Mouse (Mus musculus) cerebellum, adult 18-20 months (tissue): ENCODE results near the gene Map2k7.

Experiments
- DNase-seq, 2 experiments: peaks; one replicate each; pipeline ENCODE4 v3.0.0; 2021

The Map2k7 gene

GRCm38 (mm10) chr8:4259125-4259804 lies 20.7 kb downstream of the Map2k7 start, which contains the start of gene Ctxn1:
Gene Ctxn1 (minus strand): TSS chr8:4259274.
- DNase-seq: peak; percentile 77 to 83

GRCm38 (mm10) chr8:4259805-4260170 lies 21.2 kb downstream of the Map2k7 start:
- DNase-seq: no peak

GRCm38 (mm10) chr8:4263105-4263791 lies 24.7 kb downstream of the Map2k7 start:
- DNase-seq: no peak

- no peak for DNase-seq
Observed at GRCm38 (mm10) chr8:4265160-4265914, 26.8 kb downstream of the Map2k7 start.

- DNase-seq: no peak
Observed at GRCm38 (mm10) chr8:4267627-4268026, 29.1 kb downstream of the Map2k7 start.

- DNase-seq: no peak
Observed at GRCm38 (mm10) chr8:4269609-4270008, 31.1 kb downstream of the Map2k7 start.

- peak; percentile 98 to 99 for DNase-seq
Observed at GRCm38 (mm10) chr8:4275275-4276110, 37.0 kb downstream of the Map2k7 start, which contains the start of gene Timm44. Gene Timm44 (minus strand): TSS chr8:4275913.

GRCm38 (mm10) chr8:4276111-4276465 lies 37.5 kb downstream of the Map2k7 start:
- DNase-seq: no peak

- DNase-seq: no peak
Observed at GRCm38 (mm10) chr8:4292738-4293137, 54.2 kb downstream of the Map2k7 start.
